Mouse (Mus musculus) small intestine, adult 2 months (tissue): ENCODE results near the gene Mettl14.

Experiments
- CTCF ChIP-seq: fragments of 200-500 bp; IDR thresholded peaks from 2 replicates; pipeline ENCODE4 v1.5.1; 2012; ENCODE audit warnings: low read depth, mild to moderate bottlenecking, control low read depth, inconsistent platforms, low read length, moderate library complexity, mixed read lengths; ENCODE audit not compliant: insufficient replicate concordance, insufficient read length; ENCODE audit errors: extremely low read depth
- POLR2A ChIP-seq: fragments of 200-500 bp; IDR thresholded peaks from 2 replicates; pipeline ENCODE4 v1.6.1; 2012; ENCODE audit warnings: low read depth, mild to moderate bottlenecking, control low read depth, inconsistent platforms, low read length, moderate library complexity

- TF ChIP-seq POLR2A (no peak), CTCF (no peak)
Measured at GRCm38 (mm10) chr3:123384435-123384834, 1.5 kb downstream of the Mettl14 start.
